Mouse (Mus musculus) layer of hippocampus, postnatal 36 days (tissue): ENCODE measurements around the gene Tbrg4. TPM values are rescaled to one million over a fixed set of nuclear protein-coding genes. Genes with fewer than 3 reads are reported as not detected.
A peak's percentile ranks its signal among the peaks of the same experiment; 100 is the strongest.

ENCODE experiments used
- DNase-seq, 2 experiments: peaks; one replicate each; pipeline ENCODE4 v3.0.0; 2022
- total RNA-seq, 2 experiments: library from RNA; stranded (reverse); gene quantifications; 2 replicates each; pipeline ENCODE4 v1.2.3; 2021

The Tbrg4 gene
- total RNA-seq, 2 experiments from 2014 or later: 40.4 to 47.9 TPM

DNA sequence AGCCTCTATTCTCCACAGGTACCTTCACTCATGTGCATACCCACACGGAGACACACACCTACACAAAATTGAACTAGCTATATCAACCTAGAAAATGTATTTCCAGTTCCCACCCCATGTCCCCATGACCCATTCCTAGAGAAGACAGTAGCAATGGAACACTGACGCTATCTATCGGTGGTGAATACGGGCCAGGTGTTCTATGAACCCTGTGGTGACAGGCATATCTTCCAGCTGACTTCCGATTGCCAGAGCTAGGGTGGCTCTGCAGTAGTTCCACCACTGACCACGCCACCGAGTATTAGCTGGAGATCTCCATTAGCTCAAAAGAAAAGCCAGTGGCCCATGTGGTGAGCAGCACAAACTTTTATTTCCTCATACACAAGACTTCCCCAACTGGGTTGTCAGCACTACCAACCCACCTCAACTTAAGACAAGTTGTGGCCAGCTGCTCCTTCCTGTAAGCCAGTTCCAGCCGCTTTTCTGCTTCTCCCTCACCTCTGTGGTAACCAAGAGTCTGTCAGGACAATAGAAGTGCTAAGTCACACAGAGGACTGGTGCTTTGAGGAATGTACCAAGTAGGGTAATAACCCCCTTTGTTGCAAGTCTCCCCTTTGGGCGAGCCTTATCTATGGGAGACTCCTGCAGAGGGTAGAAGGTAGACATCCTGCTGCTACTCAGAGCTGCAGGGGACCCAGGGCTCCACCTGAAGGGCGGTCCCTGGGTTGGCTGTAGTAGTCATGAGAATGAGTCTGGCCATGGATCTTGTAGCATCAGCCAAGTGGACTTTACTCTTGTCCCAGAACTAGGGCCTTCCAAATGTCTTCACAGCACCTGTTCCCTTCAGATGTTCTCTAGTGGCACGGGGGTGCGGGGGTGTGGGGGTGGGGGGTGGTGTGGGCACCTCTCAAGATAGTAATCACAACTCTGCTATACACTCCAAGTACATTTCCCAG, 10.3 kb downstream of the Tbrg4 start:
- no peak for DNase-seq

DNA sequence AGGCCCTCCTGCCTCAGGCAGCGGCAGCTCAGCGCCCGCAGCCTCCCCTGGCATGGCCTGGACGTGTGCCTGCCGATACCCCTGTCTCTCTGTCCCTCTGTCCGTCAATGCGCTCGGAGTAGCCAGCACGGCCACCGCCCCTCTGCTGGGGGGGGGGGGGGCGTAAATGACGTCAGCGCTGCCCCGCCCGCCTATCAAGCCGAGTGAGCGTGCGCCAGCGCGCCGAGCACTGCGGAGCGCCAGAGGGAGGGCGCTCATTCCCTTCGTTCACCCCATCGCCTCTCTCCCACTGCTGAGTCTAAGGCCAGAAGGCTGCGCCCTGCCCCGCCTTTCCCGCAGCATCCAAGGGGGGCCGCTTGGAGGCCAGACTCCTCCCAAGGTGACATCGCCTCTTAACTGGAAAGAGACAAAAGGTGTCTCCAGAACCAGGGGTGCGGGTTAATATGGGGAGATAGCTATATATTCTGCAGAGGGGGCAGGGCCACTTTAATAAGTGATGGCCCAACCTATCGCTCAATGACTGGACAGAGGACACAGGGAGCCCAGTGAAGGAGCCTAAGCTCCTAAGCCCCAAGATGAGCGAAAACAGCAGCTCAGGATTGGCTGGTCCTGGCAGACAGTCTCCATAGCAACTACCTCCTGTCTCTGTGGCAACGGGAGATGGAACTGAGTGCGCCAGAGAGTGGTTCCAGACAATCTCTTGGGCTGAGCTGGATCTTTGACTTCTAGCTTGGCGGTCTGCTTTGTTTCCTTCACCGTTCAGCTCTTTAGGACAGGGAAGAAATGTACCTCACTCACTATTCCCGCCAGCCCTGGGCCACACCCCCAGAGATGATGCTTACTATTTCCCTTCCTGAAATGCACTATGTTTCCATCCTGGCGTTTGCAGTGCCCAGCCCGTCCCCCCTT, 20.1 kb downstream of the Tbrg4 start, which contains the start of gene Nacad:
Gene Nacad (minus strand): TSS at position 563 of the 909 bp plus-strand sequence.
- peak; percentile 81 to 84 for DNase-seq

GRCm38 (mm10) chr11:6605021-6605481, 20.8 kb downstream of the Tbrg4 start:
- no peak for DNase-seq

GRCm38 (mm10) chr11:6604604-6604936, 21.3 kb downstream of the Tbrg4 start:
- DNase-seq: no peak

DNA sequence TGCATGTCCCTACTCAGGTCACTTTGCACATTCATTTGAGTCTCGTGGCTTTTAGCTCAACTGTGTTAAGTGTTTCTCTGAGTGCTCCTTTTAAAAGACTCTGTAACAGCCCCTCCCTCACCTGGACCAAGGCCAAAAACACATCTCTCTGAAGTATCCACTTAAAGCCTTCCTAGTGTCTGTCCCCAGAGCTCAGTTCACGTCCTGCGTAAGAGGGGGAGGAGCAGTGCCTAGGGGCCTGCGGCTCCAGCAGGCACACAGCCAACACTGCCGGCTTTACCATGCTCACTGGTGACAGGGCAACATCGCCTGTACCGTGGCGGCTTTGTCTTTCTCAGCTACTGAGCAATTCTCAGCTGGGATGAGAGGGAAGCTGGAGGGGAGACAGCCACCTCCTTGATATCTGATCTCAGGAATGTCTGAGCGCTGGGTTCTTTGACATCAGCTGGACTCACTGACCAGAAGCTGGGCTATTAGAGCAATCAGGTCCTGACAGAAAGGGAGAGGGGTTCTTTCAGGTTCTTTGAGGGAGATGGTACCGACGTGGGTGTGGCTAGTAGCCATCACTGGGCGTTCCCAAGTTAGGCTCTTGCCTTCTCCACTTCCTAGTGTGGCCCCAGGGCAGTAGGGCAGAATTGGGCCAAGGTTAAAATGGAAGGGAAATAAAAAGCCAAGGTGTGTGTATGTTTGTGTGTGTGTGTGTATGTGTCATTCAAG, 21.8 kb downstream of the Tbrg4 start:
- DNase-seq: no peak

DNA sequence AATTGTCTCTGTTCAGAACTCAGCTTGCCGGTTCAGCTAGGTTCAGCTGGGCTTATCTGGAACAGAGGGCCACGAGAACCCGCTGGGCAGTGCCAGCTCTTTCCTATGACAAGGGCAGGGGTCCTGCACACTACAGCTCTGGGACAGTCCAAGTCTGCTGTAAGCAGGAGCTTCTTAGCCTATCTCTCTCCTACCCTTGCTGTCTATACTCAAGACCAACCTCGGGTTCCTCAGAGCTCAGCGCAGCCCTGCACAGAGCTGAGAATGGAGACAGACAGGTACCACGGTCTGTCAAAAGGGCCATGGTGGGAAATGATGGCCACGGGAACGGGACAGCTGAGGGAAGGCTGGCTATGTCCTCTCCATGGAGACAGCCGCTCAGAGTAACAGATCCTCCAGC, 22.6 kb downstream of the Tbrg4 start:
- no peak for DNase-seq

DNA sequence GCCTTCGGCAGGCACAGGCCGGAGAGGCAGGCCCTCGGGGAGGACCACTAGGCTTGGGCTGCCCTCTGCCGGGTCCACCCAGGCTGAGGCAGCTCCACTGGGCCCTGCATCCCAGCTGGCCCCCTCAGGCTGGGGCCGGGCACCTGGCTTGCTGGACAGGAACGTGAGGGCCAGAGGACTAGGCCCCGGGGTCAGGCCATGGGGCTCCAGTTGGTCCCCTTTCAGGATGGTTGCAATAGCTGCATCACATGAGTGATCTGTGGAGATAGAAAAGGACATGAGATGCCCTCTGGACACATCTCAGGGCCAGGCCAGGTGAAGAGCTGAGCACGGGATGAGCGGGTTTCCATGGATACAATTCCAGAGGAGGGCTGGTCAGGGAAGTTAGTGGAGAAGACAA, 23.2 kb downstream of the Tbrg4 start:
- no peak for DNase-seq

DNA sequence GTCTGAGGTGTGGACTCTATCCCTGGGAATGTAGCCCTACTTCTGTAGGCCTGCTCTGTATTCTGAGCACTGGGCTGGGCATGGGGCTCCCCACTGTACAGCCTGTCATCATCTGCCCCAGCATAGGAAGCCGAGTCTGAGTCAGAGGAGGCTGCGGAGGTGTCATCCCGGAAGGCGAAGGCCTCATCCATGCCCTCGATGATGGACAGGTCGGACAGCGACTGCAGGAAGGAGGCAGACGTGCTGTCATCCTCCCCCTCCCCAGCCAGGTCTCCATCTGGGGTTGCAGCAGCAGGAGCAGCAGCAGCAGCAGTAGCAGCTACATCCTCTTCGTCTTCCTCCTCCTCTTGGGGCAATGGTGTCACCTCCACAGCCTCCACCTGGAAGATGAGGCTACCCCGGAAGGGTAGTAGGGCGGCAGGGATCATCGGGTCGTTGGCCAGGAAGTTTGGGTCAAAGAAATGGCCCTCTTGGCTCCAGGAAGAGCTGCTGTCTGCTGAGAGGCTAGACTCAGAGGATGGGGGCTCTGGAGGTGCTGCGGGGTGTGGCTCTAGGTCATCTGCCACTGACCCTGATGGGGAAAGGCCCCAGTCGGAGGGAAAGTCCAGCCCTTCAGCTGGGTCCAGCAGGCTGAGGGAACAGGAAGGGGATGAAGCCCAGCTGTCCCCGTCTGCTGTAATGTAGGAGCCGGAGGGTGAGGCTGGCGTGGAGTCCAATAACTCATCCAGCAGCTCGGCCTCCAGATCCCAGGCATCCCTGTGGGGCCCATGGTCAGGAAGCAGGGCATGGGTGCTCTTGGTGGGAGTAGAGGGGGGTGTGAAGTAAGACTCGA, 24.0 kb downstream of the Tbrg4 start:
- DNase-seq: no peak

DNA sequence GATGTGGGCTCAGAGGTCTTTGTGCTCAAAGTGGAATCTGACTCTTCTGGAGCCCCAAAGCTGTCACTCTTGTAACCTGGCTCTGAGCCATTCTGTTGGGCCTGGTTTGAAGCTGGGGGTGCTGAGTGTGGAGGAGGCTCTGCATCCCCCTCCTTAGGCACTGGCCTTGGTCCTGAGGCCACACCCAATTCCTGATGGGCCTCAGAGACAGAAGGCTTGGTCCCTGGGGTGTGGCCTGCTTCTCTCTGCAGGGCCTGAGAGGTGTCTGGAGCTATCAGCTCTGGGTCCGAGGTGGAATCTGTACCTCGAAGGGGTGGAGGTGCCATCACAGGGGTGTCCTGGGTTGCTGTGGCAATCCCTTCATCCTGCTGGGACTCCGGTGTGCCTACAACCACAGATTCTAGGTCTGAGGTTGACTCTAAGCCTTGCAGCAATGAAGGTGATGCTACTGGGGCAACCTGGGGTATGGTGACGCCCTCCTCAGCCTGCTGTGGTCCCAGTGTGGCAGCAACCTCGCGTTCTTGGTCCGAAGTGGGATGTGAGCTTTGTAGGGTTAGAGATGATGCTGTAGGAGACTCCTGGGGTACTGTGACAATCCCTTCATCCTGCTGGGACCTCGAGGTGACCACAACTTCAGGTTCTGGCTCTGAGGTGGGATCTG, 25.5 kb downstream of the Tbrg4 start:
- no peak for DNase-seq

GRCm38 (mm10) chr11:6599831-6600230, 26.0 kb downstream of the Tbrg4 start:
- no peak for DNase-seq

DNA sequence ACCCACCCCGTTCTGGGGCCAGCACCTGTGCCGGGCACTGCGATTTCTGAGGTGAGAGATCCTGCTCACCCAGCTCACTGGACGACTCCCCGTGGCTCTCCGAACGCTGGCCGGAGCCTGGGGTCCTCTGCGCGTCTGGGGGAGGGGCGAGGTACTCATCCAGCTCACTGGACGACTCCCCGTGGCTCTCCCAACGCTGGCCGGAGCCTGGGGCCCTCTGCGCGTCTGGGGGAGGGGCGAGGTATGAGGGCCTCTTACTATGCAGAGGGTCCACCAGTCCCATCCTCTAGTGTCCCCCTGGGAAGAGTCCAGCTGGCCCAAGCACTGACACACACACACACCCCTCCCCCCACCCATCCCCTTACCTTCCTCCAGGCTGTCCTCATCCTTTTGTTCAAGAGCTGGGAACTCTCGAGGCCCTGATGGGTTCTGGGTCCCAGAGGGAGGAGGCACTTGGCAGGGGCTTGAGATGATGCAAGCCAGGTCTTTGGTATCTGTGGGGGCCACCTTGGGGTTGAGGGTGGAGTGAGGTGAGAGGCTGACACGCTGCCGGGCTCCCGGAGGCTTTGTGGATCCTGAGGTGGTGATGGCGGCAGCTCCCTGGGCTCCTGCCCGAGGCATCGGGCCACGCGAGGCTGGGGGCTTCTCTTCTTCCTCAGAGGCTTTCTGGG, 26.7 kb downstream of the Tbrg4 start:
- DNase-seq: no peak

DNA sequence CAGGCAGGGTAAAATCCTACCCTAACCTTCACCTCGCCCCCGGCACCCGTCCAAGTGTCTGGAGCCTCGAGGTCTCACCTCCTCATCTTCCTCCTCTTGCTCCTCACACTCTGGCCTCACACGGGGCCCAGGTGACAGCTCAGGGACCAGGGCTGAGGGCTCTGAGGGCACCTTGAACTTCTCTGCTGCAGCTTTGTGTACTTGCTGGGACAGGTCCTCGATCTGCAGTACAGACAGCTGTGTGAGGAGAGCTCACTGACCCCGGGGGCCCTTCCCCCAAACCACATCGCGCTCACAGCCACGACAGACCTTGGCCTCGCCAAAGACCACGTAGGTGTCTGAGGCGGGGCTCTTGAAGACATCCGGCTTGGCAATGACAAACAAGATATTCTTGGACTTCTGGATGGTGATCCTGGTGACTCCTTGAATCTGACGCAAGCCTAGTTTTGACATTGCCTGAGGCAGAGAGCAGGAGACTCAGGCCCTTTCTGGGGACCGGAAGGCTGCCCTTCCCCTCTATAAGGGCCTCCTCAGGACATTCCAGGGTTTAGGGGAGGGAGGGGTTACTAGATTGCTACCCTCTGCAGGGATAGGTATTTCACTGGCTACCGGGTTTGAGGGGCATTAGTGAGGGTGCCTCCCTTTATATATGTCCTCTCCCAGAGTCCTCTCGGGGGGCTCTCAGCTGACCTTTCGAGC, 27.5 kb downstream of the Tbrg4 start:
- DNase-seq: no peak

DNA sequence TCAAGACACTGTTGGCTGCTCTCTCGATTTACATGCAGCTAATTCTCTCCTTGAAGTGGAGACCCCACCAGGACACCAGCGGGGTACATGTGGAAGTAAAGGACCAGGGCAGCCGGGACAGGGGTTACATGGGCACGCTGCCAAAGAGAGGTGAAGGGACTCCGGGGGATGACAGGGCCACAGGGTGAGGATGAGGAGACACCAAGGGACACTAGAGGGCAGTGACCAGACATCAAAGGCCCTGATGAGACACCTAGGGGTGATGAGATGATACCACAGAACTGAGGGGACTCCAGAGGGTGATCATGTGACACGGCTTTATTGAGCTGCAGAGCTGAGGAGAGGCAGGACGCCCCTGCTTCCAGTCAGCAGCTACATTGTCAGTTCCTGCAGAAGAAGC, 28.3 kb downstream of the Tbrg4 start:
- DNase-seq: no peak

DNA sequence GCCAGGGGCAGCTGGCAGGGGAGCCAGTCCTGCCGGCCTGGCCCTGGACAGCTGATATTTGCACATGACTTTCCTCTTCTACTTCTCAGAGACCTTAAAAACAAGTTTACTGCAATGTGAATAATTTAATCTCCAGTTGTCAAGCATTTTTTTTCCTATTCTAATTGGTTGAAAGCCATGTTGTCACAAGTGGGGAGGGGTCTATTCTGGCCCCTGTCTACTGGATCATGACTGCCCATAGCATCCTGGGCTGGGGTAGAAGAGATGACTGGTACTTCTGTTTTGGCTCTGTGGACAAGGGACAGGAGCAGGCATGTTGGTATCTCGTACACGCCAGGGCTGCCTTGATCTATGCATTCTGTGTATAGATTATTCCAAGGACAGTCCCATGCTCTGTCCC, 29.3 kb downstream of the Tbrg4 start:
- no peak for DNase-seq

- no peak for DNase-seq
Observed at GRCm38 (mm10) chr11:6596205-6596604, 29.7 kb downstream of the Tbrg4 start.

DNA sequence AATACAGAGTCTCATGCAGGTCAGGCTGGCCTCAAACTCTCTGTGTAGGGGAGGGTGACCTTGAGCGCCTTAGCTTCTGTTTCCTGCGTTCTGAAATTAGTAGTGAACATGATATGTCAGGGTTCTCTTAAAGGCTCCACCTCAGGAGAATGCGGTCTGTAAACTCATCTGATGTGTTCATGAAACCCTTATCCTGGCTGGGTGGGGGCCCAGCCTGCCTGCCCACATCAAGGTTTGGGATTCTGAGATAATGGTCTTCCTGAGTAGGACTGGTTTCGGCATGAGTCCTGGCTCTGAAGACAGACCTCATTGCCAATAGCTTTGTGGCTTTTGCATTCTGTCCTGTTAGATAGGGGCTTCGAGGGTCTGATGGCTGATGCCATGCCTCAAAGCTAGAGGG, 30.5 kb downstream of the Tbrg4 start:
- DNase-seq: no peak

DNA sequence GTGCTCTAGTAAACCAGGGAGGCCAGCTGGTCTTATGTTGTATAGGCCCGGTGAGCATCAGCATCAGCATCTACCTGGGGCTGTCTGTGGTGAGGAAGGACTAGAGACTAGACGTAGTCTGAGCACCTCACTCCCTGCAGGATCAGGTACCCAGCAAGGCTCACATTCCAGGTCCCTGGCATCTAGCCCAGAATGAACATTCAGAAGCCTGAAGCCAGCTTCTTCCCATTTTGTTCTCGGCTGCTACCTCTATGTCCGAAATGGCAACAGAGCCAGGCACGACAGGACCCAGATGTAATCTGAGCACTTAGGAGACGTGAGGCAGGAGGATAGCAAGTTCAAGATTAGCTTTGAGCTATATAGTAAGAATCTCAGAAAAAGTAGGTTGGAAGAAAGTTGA, 31.0 kb downstream of the Tbrg4 start:
- DNase-seq: no peak

- peak in 1 of 2 experiments; percentile 15 for DNase-seq
Observed at GRCm38 (mm10) chr11:6593406-6593805, 32.5 kb downstream of the Tbrg4 start.

DNA sequence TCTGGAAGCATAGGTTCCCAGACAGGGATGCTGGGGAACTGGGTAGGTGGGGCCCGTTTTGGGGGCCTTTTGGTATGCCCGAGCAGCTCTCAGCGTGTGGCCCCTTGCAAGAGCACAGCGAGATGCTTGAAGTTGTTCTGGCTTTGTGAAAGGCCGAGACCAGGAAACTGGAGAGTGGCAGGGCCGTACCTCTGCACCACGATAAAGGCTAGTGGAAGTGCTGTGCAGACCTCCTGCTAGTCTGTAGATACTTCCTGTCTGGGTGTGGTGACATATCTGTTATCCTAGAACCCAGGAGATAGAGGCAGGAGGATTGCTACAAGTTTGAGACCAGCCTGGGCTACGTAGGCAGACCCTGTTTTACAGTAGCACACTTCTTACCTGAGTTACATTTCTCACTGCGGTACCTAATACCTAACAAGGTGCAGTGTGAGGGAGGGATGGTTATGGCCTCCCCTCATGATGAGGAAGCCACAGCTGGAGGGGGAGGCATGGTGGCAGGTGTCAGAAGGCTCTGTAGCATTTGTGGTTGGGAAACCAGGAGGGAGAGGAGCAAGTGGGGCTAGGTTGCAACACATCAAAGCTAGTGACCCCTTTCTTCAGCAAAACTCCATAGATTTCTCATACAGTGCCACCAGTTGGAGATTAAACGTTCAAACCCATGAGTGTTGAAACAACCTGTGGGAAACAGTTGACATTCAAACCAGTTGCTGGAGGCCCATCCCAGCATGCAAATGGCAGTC, 34.8 kb downstream of the Tbrg4 start:
- no peak for DNase-seq
